Mouse (Mus musculus) hindbrain, embryonic 16.5 days (tissue): ENCODE measurements around the gene Tmc5. TPM values are rescaled to one million over a fixed set of nuclear protein-coding genes. Genes with fewer than 3 reads are reported as not detected.

Experiments
- ATAC-seq: fragments of 200-750 bp; cut with Nextera tagmentation; 2 replicates; pipeline ENCODE4 v1.8.0; 2017; ENCODE audit warnings: moderate TSS enrichment, moderate library complexity
- H3K27ac ChIP-seq: fragments of 300-500 bp; sonication (generic); 2 replicates; pipeline ENCODE4 v1.5.1; 2014; ENCODE audit warnings: low read depth, mild to moderate bottlenecking, control low read depth, low read length, moderate library complexity
- H3K27me3 ChIP-seq: fragments of 300-500 bp; sonication (generic); replicated peaks from 2 replicates; pipeline ENCODE4 v1.6.1; 2014; ENCODE audit warnings: low read length; ENCODE audit not compliant: control insufficient read depth, insufficient read depth
- H3K36me3 ChIP-seq: fragments of 300-500 bp; sonication (generic); 2 replicates; pipeline ENCODE4 v1.6.1; 2014; ENCODE audit warnings: mild to moderate bottlenecking, low read length, moderate library complexity, mixed read lengths; ENCODE audit not compliant: control insufficient read depth, insufficient read depth
- H3K4me1 ChIP-seq: fragments of 300-500 bp; sonication (generic); 2 replicates; pipeline ENCODE4 v1.6.1; 2014; ENCODE audit warnings: low read depth, low read length; ENCODE audit not compliant: control insufficient read depth, insufficient read depth
- H3K4me2 ChIP-seq: fragments of 300-500 bp; sonication (generic); 2 replicates; pipeline ENCODE4 v1.6.1; 2014; ENCODE audit warnings: mild to moderate bottlenecking, low read length, control low read depth, moderate library complexity
- H3K4me3 ChIP-seq: fragments of 300-500 bp; sonication (generic); 2 replicates; pipeline ENCODE4 v1.5.1; 2014; ENCODE audit warnings: mild to moderate bottlenecking, low read length, control low read depth, moderate library complexity
- H3K9ac ChIP-seq: fragments of 300-500 bp; sonication (generic); 2 replicates; pipeline ENCODE4 v1.6.1; 2014; ENCODE audit warnings: low read depth, mild to moderate bottlenecking, control low read depth, low read length, moderate library complexity
- H3K9me3 ChIP-seq: fragments of 300-500 bp; sonication (generic); 2 replicates; pipeline ENCODE4 v1.6.1; 2014; ENCODE audit warnings: mild to moderate bottlenecking, low read length, moderate library complexity; ENCODE audit not compliant: control insufficient read depth
- WGBS: fragments of 180-500 bp; shearing (Covaris S2); extraction: QIAGEN DNeasy Blood & Tissue Kit; methylation state at CpG from one replicate; pipeline ENCODE4 v1.1.7; 2014; 5-methylcytosine and 5-hydroxymethylcytosine counted together
- polyA plus RNA-seq: library from polyadenylated mRNA; unstranded; fragments of >200 nt; fragmentation: Nextera tagmentation; extraction: Ambion mirVana; gene quantifications from 2 replicates; pipeline ENCODE4 v1.2.1, GENCODE M21; 2015

The Tmc5 gene
- polyA plus RNA-seq, 1 experiment from 2014 or later: 0.21 TPM

DNA sequence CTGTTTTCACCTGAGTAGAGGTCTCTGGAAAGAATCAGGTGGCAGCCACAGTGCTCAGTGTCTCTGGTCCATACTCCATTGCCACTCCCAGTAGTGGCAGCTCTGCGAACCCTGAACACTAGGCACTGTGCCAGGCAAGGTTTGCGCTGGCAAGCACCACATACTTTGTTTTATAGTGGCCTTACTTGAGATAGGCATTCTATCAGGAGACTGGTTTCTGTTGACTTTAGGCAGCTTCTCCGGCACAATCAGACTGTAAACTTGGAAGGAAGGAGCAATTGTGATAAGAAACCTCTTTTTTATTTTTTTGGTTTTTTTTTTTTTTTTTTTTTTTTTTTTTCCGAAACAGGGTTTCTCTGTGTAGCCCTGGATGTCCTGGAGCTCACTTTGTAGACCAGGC is 110.9 kb downstream of the Tmc5 start:
- no peak for ATAC-seq
- 88% methylated on average over 4 of the region's 4 CpGs for WGBS
- no peak overlapping the region for H3K9ac ChIP-seq
- H3K4me3 ChIP-seq: no peak overlapping the region
- peaks cover 19% of the 10 kb centered on the region for H3K4me1 ChIP-seq
- H3K9me3 ChIP-seq: no peaks in the 10 kb centered on the region
- no peak overlapping the region for H3K27ac ChIP-seq
- H3K27me3 ChIP-seq: no peaks in the 10 kb centered on the region
- H3K36me3 ChIP-seq: no peaks in the 10 kb centered on the region
- no peak overlapping the region for H3K4me2 ChIP-seq

DNA sequence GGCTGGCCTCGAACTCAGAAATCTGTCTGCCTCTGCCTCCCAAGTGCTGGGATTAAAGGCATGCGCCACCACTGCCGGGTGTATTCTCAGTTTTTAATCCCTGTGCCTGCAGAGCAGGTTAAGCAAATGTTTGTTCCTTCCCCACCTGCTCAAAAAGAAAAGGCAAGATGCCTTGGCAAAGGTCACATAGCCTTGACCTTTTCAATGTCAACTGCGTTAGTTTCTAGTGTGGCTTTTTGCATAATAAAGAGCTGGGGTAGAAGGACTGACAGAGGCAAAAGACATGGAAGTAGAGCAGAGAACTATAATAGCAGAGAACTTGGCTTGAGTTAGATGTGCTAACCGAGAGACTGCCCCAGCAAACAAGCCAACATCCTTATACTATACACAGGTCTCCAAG is 113.7 kb downstream of the Tmc5 start:
- Histone ChIP-seq H3K9me3 (no peaks in the 10 kb centered on the region), H3K4me3 (no peak overlapping the region), H3K4me2 (no peak overlapping the region), H3K27ac (no peak overlapping the region), H3K27me3 (no peaks in the 10 kb centered on the region), H3K36me3 (peaks cover 2% of the 10 kb centered on the region; the same call in 1 of the 2 replicates), H3K4me1 (peaks cover 16% of the 10 kb centered on the region), H3K9ac (no peak overlapping the region)
- no peak for ATAC-seq
- WGBS: 63% methylated on average over 5 of the region's 5 CpGs

DNA sequence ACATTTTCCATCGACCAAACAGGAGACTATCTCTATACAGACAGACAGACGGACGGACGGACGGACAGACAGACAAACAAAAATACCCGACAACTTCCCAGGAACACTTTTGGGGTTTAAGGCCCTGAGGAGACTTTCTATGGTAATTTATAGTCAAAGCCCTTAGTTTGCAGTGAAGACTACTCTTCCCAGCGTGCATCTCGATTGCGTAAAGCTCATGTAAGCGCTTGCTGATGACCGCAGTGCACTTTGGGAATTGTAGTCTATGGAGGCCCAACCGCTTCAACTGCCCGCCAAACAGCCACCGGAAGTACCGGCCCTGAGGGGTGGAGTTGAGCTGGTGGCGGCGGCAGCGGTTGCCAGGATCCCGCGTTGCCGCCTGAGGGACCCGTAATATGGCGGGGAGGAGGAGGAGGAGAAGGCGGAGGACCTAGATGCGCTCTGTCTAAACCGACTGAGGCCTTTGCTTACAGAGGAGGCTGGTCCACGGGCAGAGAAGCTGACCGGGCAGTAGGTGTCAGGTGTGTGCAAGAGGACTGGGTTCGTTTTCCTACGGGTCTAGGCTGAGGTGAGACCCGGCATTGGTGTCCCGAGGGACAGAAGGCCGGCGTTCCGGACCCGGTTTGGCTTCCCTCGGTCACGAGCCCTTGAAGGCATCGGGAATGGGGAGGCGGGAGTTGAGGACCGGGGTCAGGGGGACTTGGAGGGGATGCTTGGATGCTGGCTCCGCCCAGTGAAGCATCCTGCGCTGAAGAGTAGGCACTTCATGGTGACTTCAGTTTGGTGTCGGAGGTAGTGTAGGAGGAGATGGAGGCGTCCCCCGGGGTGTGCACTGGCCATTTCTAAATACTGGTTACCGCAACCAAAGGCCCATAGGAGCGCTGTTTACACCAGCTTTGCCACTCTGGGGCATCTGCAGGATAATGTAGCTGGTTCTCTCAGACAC is 115.4 kb downstream of the Tmc5 start, which contains the start of gene Ccp110:
Ccp110 (plus strand) TSS at position 325 of the 946 bp plus-strand sequence.
- peaks cover 12% of the 10 kb centered on the region for H3K4me1 ChIP-seq
- H3K27me3 ChIP-seq: no peaks in the 10 kb centered on the region
- ATAC-seq: peak; percentile 97
- no peaks in the 10 kb centered on the region for H3K9me3 ChIP-seq
- H3K36me3 ChIP-seq: peaks cover 2% of the 10 kb centered on the region; the same call in 1 of the 2 replicates
- peak within 1 kb of the TSS; percentile 97 for H3K4me3 ChIP-seq
- peak within 1 kb of the TSS; percentile 83 for H3K9ac ChIP-seq
- WGBS: 1% methylated on average over 48 of the region's 48 CpGs
- peak within 1 kb of the TSS; percentile 76 for H3K4me2 ChIP-seq
- H3K27ac ChIP-seq: peak within 1 kb of the TSS; percentile 87

DNA sequence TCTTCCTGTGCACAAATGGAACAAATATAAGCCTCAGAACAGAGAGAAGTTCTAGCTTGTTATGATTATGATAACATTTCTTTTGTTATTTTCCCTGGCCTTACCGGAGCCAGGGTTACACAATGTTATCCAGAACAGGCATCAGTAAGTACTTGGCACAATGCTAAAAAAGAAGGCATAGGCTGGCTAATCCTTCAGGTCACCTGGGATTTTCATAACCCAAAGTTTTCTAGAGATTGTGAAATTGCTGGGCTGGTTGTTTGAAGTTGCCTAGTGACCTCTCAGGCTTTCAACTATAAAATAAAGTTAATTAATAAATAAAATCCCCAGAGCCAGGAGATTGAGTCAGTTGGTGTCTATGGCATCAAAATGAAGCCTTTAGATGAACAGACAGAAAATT is 117.8 kb downstream of the Tmc5 start:
- ATAC-seq: no peak
- no peak overlapping the region for H3K9ac ChIP-seq
- peaks cover 12% of the 10 kb centered on the region for H3K4me1 ChIP-seq
- H3K4me2 ChIP-seq: no peak overlapping the region
- peaks cover 9% of the 10 kb centered on the region; the same call in 1 of the 2 replicates for H3K36me3 ChIP-seq
- H3K9me3 ChIP-seq: no peaks in the 10 kb centered on the region
- no peak overlapping the region for H3K27ac ChIP-seq
- H3K27me3 ChIP-seq: no peaks in the 10 kb centered on the region
- WGBS: 89% methylated on average over 1 of the region's 1 CpGs
- no peak overlapping the region for H3K4me3 ChIP-seq

DNA sequence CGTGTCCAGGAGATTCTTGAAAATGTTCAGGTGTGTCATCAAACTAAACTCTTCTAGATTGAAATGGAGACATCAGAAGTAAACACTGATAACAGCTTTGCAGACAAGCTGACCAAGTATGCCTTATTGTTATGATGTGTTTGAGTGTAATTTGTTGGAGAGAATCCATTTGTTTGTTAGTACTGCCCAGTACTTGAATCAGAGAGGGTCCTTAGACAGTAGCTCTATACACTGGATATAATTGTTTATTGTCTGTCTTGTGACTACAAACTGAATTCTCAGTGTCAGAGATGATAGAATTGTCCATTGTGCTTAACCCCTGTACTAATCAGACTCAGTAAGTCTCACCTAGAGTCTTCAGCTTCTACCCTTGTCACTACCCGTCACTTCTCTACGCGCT is 121.0 kb downstream of the Tmc5 start:
- Histone ChIP-seq H3K9ac (no peak overlapping the region), H3K27me3 (no peaks in the 10 kb centered on the region), H3K4me1 (peaks cover 10% of the 10 kb centered on the region), H3K36me3 (peaks cover 24% of the 10 kb centered on the region), H3K27ac (no peak overlapping the region), H3K4me3 (no peak overlapping the region), H3K4me2 (no peak overlapping the region), H3K9me3 (no peaks in the 10 kb centered on the region)
- no peak for ATAC-seq
- WGBS: 91% methylated on average over 4 of the region's 4 CpGs

DNA sequence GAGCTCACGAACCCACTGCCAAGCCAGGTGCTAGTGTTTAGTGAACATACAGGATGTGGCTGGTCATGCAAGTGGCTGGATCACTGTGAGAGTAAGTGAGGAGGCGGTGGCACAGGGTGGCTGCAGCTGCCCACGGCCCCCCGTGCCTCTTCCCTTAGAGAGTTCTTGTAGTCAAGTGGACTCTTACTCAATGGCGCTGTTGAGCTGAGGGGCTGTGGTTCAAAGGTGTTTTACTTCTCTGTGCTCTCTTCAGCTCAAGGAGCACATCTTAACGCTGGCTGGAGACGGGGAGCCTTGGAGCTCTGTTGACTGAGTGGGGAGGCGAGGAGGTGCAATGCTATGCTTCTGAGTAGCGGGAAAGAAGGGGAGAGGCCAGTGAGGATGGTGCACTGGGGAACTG is 126.8 kb downstream of the Tmc5 start:
- 92% methylated on average over 9 of the region's 9 CpGs for WGBS
- H3K27me3 ChIP-seq: no peaks in the 10 kb centered on the region
- H3K4me2 ChIP-seq: no peak overlapping the region
- peaks cover 27% of the 10 kb centered on the region for H3K36me3 ChIP-seq
- no peaks in the 10 kb centered on the region for H3K9me3 ChIP-seq
- H3K27ac ChIP-seq: no peak overlapping the region
- no peaks in the 10 kb centered on the region for H3K4me1 ChIP-seq
- no peak for ATAC-seq
- no peak overlapping the region for H3K9ac ChIP-seq
- no peak overlapping the region for H3K4me3 ChIP-seq

Other genes with a start within 250 kb of the Tmc5 start
- 27.4 and 28.3 TPM in 2 replicates for gene Syt17, start 149.1 kb upstream of the Tmc5 start, polyA plus RNA-seq
- gene Itpripl2, start 105.3 kb upstream of the Tmc5 start, polyA plus RNA-seq: 0.89 and 1.0 TPM in 2 replicates
- gene Coq7, start 63.9 kb upstream of the Tmc5 start, polyA plus RNA-seq: 104 and 116 TPM in 2 replicates
- 7.9 and 8.0 TPM in 2 replicates for gene Tmc7, start 12.6 kb upstream of the Tmc5 start, polyA plus RNA-seq
- gene Gde1, start 108.5 kb downstream of the Tmc5 start, polyA plus RNA-seq: 226 and 249 TPM in 2 replicates
- gene Ccp110, start 115.3 kb downstream of the Tmc5 start, polyA plus RNA-seq: 22.9 and 29.2 TPM in 2 replicates
- gene Vps35l, start 142.9 kb downstream of the Tmc5 start, polyA plus RNA-seq: 91.9 and 102 TPM in 2 replicates